Mouse (Mus musculus) spleen, embryonic (tissue): ENCODE results near the gene Tex52.

ENCODE experiments used
- CTCF ChIA-PET: fragments of 350-600 bp; sonication (Branson Sonifier 250); formaldehyde crosslinking; loops from one replicate; lab custom pipeline; 2022; lab: Charles Lee

The Tex52 gene

GRCm38 (mm10) chr6:128380594-128381167, 5.4 kb downstream of the Tex52 start:
- CTCF ChIA-PET, result interaction anchor here (0.8 kb wide), 1 partner anchor 30 kb away, joined by 4 read pairs; no protein-coding TSS in a partner anchor

DNA sequence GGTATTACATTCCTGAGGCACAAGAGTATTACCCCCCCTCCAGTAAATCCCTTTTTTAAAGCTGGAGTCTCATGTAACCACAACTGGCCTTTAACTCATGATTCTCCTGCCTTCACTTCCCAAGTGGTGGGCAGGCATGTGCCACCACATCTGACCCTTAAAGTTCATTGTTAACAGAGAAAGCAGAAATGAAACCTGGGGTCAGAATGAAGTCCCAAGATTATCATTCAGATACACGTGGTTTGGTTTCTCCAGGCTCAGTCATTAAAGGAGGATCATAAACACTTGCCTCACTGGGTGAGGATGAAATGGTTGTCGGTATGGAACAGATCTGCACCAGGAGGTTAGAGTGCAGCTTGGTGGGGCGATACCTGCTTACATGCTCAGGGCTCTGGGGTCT, 6.0 kb downstream of the Tex52 start:
- CTCF ChIA-PET, result interaction anchor here (0.8 kb wide), 1 partner anchor 30 kb away, joined by 4 read pairs; no protein-coding TSS in a partner anchor

DNA sequence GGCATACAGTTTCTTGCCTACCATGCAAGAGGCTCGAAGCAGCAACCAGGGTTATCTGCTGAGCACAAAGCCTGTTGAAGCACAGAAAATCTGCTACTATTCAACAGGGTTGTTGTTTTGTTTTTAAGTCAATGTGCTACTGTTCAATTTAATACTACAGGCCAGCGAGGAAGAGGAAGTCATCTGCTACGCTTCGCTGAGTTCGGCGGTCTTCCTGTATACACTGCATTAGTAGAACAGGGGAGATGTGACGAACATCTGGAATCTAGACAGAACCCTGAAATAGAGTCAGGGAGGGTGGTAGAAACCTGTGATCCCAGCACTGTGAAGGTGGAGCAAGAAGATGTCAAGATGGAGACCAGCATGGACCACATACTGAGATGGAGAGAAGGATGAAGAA, 8.5 kb downstream of the Tex52 start:
- CTCF ChIA-PET, result no interaction called here

- CTCF ChIA-PET, result no interaction called here
These were observed 9.8 kb downstream of the Tex52 start for GRCm38 (mm10) chr6:128385026-128385425.

GRCm38 (mm10) chr6:128389185-128389584, 13.9 kb downstream of the Tex52 start:
- CTCF ChIA-PET, result interaction anchor here (0.6 kb wide), 1 partner anchor 901 kb away, joined by 15 read pairs; no protein-coding TSS in a partner anchor

DNA sequence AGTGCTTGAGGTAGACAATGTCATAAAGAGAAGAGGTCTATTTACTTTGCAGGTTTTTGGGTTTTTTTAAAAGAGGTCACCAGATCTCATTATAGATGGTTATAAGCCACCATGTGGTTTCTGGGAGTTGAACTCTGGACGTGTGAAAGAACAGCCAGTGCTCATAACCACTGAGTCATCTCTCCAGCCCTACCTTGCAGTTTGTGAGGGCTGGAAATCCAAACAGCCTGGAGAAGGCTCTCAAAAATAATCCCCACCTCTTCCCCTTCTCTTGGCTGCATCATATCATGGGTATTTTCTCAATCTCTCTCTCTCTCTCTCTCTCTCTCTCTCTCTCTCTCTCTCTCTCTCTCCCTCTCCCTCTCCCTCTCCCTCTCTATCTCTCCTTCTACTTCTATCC, 15.4 kb downstream of the Tex52 start:
- CTCF ChIA-PET, result no interaction called here

GRCm38 (mm10) chr6:128397574-128398261, 22.5 kb downstream of the Tex52 start:
- CTCF ChIA-PET, result no interaction called here

GRCm38 (mm10) chr6:128398996-128399395, 23.7 kb downstream of the Tex52 start, which contains the start of gene Nrip2:
Nrip2 (plus strand) TSS chr6:128399296.
- CTCF ChIA-PET, result no interaction called here

DNA sequence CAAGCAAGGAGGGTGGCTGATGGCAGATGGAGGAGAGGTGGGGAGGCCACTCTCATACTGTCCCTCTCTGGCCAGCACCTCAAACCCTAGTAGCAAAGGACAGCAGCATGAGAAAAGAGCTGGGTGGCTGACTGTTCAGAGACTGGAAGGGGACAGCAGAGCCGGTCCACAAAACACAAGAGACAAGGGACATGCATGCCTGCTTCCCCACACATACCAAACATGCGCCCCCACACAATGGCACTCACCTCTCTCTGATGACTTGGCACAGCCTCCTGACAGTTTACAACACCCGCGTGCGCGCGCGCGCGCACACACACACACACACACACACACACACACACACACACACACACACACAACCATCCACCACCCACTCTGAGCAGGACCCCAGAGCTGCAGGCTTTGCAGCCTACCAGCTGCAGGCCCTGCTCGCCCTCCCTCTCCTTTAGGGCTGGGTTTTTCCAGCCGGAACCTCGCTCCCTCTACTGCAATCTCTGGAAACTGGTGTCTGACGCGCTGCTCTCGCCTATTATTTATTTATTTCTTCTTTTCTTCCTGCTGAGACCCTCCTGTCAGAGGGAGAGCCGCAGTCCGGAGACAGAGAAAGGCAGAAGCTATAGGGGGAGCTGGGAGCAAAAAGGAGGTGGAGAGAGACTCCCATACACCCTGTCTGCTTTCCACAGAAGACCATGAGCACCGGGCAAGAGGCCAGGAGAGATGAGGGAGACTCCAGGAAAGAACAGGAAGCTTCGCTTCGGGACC, 24.3 kb downstream of the Tex52 start:
- CTCF ChIA-PET, result no interaction called here

GRCm38 (mm10) chr6:128404708-128405107, 29.5 kb downstream of the Tex52 start:
- CTCF ChIA-PET, result no interaction called here

DNA sequence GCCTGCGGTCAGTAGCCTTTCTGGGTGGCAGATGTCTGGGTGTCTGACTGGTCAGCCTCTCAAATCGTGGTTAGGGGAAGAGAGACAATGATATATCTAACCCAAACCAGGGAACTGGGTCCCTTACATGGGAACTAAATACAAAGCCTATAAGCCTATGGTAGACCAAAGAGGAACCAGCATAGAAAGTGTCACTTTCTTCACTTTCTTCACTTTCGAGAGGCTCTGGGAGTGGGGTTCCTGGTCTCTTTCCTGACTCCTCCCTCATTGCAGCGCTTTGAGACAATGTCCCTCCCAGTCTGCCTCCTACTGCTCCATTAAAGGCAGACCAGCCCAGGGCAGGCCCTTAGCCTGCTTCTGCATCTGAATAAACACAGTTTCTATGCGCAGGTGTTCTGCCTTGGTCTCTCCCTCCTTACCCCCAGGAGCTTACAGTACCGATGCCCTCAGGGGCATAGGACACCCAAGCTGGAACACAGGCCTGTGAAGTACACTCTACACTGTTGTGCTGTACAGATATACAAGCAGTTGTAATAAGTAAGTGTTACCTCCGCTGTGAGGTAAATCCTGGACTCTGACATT, 33.4 kb downstream of the Tex52 start:
- CTCF ChIA-PET, result interaction anchor here (0.6 kb wide), 1 partner anchor 1039 kb away, joined by 3 read pairs; no protein-coding TSS in a partner anchor

GRCm38 (mm10) chr6:128410305-128410704, 35.0 kb downstream of the Tex52 start:
- CTCF ChIA-PET, result interaction anchor here (0.5 to 1.1 kb wide), 3 partner anchors 93 to 551 kb away, joined by 3 to 7 read pairs (median 3); no protein-coding TSS in a partner anchor

DNA sequence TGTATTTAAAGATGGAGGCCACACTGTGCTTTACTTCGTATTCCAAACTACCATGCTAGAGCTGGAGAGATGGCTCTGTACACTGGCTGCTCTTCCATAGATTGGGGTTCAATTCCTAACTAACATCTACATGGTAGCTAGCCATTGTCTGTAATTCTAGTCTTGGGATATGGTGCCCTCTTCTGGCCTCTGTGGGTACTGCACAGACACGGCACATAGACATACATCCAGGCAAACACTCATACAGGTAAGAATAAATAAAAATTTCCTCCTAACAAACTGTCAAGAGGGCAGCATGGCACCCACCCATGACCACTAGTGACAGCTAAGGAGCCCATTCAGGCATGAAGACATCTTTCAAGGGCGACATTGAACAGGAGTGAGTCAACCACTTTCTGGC, 35.9 kb downstream of the Tex52 start:
- CTCF ChIA-PET, result interaction anchor here (0.5 to 1.1 kb wide), 4 partner anchors 29 to 93 kb away, joined by 3 to 17 read pairs (median 4); no protein-coding TSS in a partner anchor

DNA sequence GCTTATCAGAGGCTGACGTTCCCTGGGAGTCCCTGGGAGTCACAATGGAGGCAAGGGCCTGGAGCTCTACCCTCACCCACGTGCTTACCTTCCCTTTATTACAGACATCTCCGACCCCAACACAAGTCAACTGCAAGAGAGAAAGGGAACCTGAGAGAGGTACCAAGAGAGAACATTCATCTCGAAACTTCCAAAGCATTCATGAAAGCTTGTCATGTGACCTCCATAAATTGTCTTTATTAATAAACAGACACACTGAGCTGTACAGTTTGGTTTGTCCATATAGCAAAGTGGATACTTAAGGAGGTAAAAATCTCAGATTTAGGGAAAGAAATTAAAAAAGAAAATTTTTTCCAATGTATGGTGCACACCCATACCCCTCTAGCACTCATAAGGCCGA, 40.9 kb downstream of the Tex52 start:
- CTCF ChIA-PET, result interaction anchor here (0.5 to 0.6 kb wide), 3 partner anchors 14 to 344 kb away, joined by 6 to 17 read pairs (median 8); no protein-coding TSS in a partner anchor

DNA sequence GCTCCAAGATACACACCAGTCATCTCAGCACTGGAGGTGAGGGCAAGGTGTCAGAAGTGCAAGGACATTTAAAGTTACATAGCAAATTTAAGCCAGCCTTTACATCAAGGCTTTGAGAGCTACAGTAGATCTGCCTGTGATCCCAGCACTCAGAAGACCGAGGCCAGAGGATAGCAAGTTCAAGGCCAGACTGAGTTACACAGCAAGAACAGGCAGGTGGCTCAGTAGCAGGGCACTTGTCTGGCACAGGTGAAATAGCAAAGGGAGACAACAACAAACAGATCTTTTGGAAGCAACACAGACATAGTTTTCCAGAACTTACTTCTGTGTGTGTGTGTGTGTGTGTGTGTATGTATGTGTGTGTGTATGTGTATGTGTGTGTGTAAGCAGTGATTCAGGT, 42.8 kb downstream of the Tex52 start:
- CTCF ChIA-PET, result interaction anchor here (0.7 kb wide), 1 partner anchor 68 kb away, joined by 10 read pairs; no protein-coding TSS in a partner anchor

DNA sequence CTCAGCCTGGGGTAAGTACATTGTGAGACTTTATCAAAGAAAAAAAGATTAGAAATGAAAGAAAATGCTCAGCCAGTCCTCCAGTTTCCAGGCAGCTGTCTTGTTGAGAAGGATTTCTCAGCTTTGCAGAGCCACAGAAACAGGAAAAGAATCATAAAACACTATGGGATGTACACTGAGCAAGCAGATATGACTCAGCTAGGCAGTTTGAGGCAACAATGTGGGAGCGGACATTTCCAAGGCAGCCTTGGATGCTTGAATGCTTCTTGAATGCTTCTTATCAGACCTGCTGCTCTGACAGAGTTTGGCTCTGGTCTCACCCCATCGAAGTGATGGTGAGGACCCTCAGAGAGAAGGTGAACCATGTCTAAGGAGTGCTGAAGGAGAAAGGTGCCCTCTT, 45.8 kb downstream of the Tex52 start:
- CTCF ChIA-PET, result no interaction called here

DNA sequence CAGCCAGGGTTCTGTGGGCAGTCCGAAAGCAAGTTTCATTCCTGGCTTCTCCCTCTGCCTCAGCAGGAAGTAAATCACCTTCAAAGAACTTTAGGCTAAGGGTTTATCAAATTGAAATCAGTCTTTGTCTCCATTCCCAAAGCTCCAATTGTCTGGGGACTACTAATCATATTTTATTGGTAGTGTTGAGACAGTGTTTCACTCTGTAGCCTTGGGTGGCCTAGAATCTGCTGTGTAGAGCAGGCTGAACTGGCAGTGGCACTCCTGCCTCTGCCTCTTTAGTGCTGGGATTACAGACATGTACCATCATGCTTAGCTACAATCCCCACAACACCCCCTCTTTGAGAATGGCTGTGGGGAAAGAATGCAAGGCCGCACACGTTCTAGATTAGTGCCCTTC, 46.2 kb downstream of the Tex52 start:
- CTCF ChIA-PET, result no interaction called here

GRCm38 (mm10) chr6:128423496-128424268, 48.4 kb downstream of the Tex52 start:
- CTCF ChIA-PET, result no interaction called here

GRCm38 (mm10) chr6:128424269-128425019, 49.2 kb downstream of the Tex52 start, which contains the start of gene Itfg2:
Itfg2 (minus strand) TSS chr6:128424931.
- CTCF ChIA-PET, result interaction anchor here (0.6 kb wide), 1 partner anchor 224 kb away, joined by 3 read pairs; no protein-coding TSS in a partner anchor

GRCm38 (mm10) chr6:128425046-128425445, 49.8 kb downstream of the Tex52 start:
- CTCF ChIA-PET, result interaction anchor here (0.6 kb wide), 2 partner anchors 223 to 1485 kb away, joined by 3 read pairs; partner anchors contain the start of gene D6Wsu163e
